Mouse (Mus musculus) midbrain, embryonic 13.5 days (tissue): ENCODE data around the gene Ntpcr. TPM values are rescaled to one million over a fixed set of nuclear protein-coding genes. Genes with fewer than 3 reads are reported as not detected.

ENCODE experiments used
- ATAC-seq: fragments of 200-750 bp; cut with Nextera tagmentation; 2 replicates; pipeline ENCODE4 v1.8.0; 2017; ENCODE audit warnings: mild to moderate bottlenecking, moderate TSS enrichment, moderate library complexity
- H3K27ac ChIP-seq: fragments of 300-500 bp; sonication (generic); 2 replicates; pipeline ENCODE4 v1.5.1; 2015; ENCODE audit warnings: inconsistent platforms, mild to moderate bottlenecking, moderate library complexity
- H3K27me3 ChIP-seq: fragments of 300-500 bp; sonication (generic); 2 replicates; pipeline ENCODE4 v1.6.1; 2015; ENCODE audit warnings: mild to moderate bottlenecking, inconsistent platforms
- H3K36me3 ChIP-seq: fragments of 300-500 bp; sonication (generic); 2 replicates; pipeline ENCODE4 v1.6.1; 2015; ENCODE audit warnings: mild to moderate bottlenecking, inconsistent platforms
- H3K4me1 ChIP-seq: fragments of 300-500 bp; sonication (generic); replicated peaks from 2 replicates; pipeline ENCODE4 v1.6.1; 2015; ENCODE audit warnings: inconsistent platforms
- H3K4me2 ChIP-seq: fragments of 300-500 bp; sonication (generic); replicated peaks from 2 replicates; pipeline ENCODE4 v1.6.1; 2015; ENCODE audit warnings: moderate library complexity, mild to moderate bottlenecking, inconsistent platforms
- H3K4me3 ChIP-seq: fragments of 300-500 bp; sonication (generic); replicated peaks from 2 replicates; pipeline ENCODE4 v1.5.1; 2015; ENCODE audit warnings: mild to moderate bottlenecking, inconsistent platforms
- H3K9ac ChIP-seq: fragments of 300-500 bp; sonication (generic); replicated peaks from 2 replicates; pipeline ENCODE4 v1.6.1; 2015; ENCODE audit warnings: mild to moderate bottlenecking, inconsistent platforms
- H3K9me3 ChIP-seq: fragments of 300-500 bp; sonication (generic); 2 replicates; pipeline ENCODE4 v1.6.1; 2016; ENCODE audit warnings: mild to moderate bottlenecking, inconsistent platforms
- WGBS: fragments of 180-500 bp; shearing (Covaris S2); methylation state at CpG from one replicate; pipeline ENCODE4 v1.1.7; 2015; 5-methylcytosine and 5-hydroxymethylcytosine counted together
- polyA plus RNA-seq: library from polyadenylated mRNA; unstranded; fragments of >200 nt; fragmentation: Nextera tagmentation; extraction: Ambion mirVana; gene quantifications from 2 replicates; pipeline ENCODE4 v1.2.1, GENCODE M21; 2015

The Ntpcr gene
- polyA plus RNA-seq, 1 experiment from 2014 or later = 21.9 TPM

DNA sequence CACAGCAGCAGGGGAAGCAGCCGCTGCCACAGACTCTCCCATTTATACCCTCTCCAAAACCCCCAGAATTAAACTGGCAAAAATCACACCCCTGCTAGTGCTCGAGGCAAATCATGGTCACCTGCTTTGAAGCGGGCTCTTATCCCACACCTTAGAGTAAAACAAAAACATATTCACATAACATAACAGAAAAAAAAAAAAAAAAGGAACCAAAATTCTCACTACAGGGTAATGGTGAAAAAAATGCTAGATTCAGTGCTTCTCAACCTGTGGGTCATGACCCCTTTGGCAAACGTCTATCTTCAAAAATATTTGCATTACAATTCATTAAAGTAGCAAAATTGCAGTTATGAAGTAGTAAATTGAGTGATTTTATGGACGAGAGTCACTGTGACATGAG, 2.8 kb upstream of the Ntpcr start:
- Histone ChIP-seq H3K9ac (no peak overlapping the region), H3K9me3 (no peaks in the 10 kb centered on the region), H3K27ac (no peak overlapping the region), H3K4me1 (no peaks in the 10 kb centered on the region; the same call in 1 of the 2 replicates), H3K27me3 (no peaks in the 10 kb centered on the region), H3K36me3 (no peaks in the 10 kb centered on the region), H3K4me3 (no peak overlapping the region), H3K4me2 (no peak overlapping the region)
- WGBS = 82% methylated on average over 5 of the region's 5 CpGs
- ATAC-seq = no peak

DNA sequence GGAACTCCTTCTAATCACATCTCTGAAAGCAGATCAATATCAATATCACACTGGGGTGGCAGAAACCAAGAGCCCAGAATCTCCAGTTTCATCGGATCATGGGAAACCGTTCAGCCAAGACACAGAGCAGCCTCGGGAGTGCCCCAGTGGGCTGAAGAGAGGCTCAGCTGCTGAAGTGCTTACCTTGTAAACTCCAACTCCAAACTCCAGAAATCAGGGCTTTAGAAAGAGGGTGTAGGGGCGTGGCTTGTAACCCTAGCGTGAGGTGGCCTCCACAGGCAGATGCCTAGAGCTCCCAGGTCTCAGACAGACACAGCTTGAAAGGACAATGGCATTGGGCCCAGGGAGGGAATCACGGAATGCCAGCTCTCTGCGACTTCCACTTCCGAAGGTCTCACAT, 2.0 kb upstream of the Ntpcr start:
- Histone ChIP-seq H3K4me3 (no peak overlapping the region), H3K27ac (no peak overlapping the region), H3K9ac (no peak overlapping the region), H3K36me3 (no peaks in the 10 kb centered on the region), H3K4me2 (no peak overlapping the region), H3K4me1 (no peaks in the 10 kb centered on the region; the same call in 1 of the 2 replicates), H3K9me3 (no peaks in the 10 kb centered on the region), H3K27me3 (no peaks in the 10 kb centered on the region)
- ATAC-seq = no peak
- 56% methylated on average over 8 of the region's 8 CpGs for WGBS

DNA sequence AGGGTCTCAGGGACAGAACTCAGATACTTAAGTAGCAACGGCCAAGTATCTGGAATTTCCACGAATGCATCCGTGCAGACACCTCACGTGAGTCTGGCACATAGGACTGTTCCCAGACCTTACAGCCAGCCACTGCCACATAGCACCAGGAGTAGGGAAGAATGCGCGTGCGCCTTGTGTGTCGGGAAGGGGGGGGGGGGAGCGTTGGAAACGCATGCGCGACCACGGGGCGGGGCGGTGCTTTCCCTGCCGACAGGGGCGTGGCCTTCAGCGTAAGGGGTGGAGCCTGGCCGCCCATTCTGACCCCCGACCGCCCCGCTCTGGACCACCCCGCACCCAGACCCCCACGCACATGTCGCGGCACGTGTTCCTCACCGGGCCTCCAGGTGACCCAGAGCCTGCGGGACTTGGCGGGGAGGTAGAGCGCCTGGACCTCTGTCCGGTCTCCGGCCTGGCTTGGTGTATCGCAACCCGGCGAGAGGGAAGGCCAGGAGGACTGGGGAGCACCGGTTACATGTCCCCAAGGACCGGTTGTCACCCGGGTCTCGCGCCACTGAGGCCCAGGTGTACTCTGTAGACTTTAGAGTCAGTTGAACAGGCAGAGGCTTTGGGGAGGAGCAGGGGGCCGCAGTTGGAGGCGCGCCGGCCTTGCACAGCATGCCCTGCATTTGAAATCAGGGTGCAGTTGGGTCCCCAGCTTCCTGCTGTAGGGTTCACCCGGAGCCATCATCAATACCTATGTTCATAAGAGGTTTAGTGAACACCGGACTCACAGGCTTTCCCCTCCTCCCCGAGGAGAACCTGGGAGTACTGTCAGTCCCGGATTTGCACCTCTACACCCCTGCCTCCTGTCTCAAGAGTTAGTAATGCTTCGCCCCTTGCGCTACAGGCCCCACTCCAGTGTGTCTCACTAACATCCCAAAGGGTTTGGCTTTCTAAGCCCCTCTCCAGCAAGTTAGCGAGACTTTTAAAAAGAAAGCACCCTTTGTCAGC, 4.5 kb downstream of the Ntpcr start:
- 7% methylated on average over 52 of the region's 52 CpGs for WGBS

DNA sequence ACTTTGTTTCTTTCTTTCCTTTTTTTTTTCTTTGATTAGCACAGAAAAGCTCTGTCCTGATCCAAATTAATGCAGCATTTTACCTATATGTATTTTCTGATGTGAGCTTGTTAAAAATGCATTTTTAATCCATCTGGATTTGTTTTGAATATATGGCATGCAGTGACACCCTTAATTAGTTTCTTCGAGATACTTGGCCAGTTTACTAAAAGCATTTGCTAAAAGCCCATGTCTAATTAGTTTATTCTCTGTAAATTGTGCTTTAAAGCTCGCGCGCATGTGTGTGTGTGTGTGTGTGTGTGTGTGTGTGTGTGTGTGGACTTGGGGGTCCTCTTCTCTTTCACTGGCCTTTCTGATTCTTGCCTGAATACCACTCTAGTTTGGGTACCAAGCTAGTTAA, 9.2 kb downstream of the Ntpcr start:
- WGBS = 83% methylated on average over 4 of the region's 4 CpGs
- ATAC-seq = no peak

More for the DNA sequence above, 4.5 kb downstream of the Ntpcr start:
- peak overlapping the region; percentile 85 for H3K4me2 ChIP-seq
- H3K9ac ChIP-seq = peak overlapping the region; percentile 70
- peak overlapping the region; percentile 65 for H3K4me3 ChIP-seq
- no peak overlapping the region for H3K27ac ChIP-seq
- ATAC-seq = peak; percentile 95
- no peaks in the 10 kb centered on the region for H3K27me3 ChIP-seq
- H3K4me1 ChIP-seq = peaks cover 12% of the 10 kb centered on the region
- no peaks in the 10 kb centered on the region for H3K36me3 ChIP-seq
- H3K9me3 ChIP-seq = no peaks in the 10 kb centered on the region

DNA sequence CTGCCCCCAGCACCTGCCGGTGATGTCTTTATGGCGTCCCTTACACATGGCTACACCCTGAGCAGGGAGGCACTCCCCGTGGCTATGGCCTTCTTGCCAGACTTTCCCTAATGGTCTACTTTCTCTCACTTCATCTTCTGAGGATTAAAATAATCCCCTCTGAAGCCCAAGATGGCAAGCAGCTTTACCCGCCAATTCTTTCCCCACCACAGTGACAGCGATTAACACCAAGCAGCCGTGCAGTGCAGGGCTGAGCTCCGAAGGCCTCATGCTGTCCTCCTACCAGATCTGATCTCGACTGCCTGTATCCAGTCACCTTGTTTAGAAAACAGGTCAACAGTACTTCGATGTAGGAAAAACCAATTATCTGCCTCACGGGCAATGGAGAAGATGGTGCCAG, 10.9 kb downstream of the Ntpcr start:
- H3K4me2 ChIP-seq = no peak overlapping the region
- no peaks in the 10 kb centered on the region for H3K9me3 ChIP-seq
- H3K27ac ChIP-seq = no peak overlapping the region
- no peak for ATAC-seq
- 64% methylated on average over 10 of the region's 10 CpGs for WGBS
- H3K36me3 ChIP-seq = no peaks in the 10 kb centered on the region
- H3K9ac ChIP-seq = no peak overlapping the region
- no peaks in the 10 kb centered on the region for H3K27me3 ChIP-seq
- peaks cover 17% of the 10 kb centered on the region for H3K4me1 ChIP-seq
- no peak overlapping the region for H3K4me3 ChIP-seq

More for the DNA sequence above, 9.2 kb downstream of the Ntpcr start:
- no peaks in the 10 kb centered on the region for H3K9me3 ChIP-seq
- peaks cover 25% of the 10 kb centered on the region for H3K4me1 ChIP-seq
- no peak overlapping the region for H3K9ac ChIP-seq
- no peak overlapping the region for H3K27ac ChIP-seq
- H3K4me3 ChIP-seq = no peak overlapping the region
- no peak overlapping the region for H3K4me2 ChIP-seq
- H3K36me3 ChIP-seq = no peaks in the 10 kb centered on the region
- H3K27me3 ChIP-seq = no peaks in the 10 kb centered on the region

DNA sequence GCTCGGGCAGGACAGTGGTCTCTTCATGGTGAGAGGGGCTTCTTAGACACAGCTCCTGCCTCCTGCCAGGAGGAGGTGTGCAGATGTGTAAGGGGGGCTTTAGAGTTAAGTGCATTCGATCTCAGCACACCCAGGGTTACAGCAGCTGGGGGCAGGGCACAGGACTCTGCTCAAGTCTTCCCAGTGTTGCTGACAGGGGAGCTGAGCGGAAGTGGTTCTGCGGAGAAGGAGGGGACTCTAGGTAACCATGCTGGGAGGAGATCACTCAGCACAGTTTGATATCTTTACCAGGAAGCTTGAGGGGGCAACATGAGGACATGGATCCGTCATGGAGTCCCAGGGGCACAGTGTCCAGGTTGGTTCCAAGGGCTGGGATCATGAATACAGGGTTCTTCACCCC, 11.6 kb downstream of the Ntpcr start:
- ATAC-seq = no peak

DNA sequence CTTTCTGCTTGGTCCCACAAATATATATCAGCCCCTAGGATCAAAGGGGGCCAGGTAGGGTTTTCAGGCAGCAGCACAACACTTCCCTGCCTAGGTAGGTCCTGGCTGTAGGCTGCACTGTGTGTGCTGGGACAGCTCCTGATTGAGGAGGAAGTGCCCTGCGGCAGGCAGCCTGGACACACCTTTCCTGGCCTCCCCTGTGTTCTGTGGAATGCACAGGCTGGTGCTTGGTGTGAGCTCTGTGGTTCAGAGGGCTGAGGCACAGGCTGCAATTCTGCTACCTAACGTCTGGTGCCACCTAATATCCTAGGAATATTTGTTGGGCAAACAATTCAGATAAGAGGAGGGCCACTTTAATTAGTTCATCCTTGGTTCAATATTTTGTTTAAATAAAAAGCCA, 12.1 kb downstream of the Ntpcr start:
- Histone ChIP-seq H3K36me3 (no peaks in the 10 kb centered on the region), H3K4me1 (peaks cover 17% of the 10 kb centered on the region), H3K4me2 (no peak overlapping the region), H3K9ac (no peak overlapping the region), H3K4me3 (no peak overlapping the region), H3K27me3 (no peaks in the 10 kb centered on the region), H3K9me3 (no peaks in the 10 kb centered on the region), H3K27ac (no peak overlapping the region)
- WGBS = 77% methylated on average over 2 of the region's 2 CpGs
- no peak for ATAC-seq

More for the DNA sequence above, 11.6 kb downstream of the Ntpcr start:
- no peak overlapping the region for H3K27ac ChIP-seq
- H3K27me3 ChIP-seq = no peaks in the 10 kb centered on the region
- H3K4me2 ChIP-seq = no peak overlapping the region
- H3K36me3 ChIP-seq = no peaks in the 10 kb centered on the region
- no peak overlapping the region for H3K9ac ChIP-seq
- H3K4me1 ChIP-seq = peaks cover 17% of the 10 kb centered on the region
- no peaks in the 10 kb centered on the region for H3K9me3 ChIP-seq
- 74% methylated on average over 5 of the region's 5 CpGs for WGBS
- H3K4me3 ChIP-seq = no peak overlapping the region

DNA sequence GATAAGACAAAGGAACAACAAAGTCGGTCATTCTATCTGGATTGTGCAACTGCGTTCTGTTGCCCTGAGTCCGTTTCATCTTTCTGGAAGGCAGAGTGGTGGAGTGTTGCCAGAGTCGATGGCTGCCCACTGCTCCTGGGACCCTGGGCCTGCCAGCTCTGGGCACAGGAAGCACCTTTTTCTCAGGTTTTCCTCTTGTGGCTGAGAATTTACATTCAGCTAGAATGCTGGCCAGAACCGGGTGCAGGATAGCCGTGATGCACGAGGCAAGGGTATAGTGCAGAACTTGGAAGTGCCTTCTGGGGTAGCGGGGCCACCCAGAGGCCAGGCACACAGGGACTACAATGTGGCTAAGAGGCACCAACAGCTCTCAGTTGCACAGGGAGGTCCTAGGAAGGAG, 12.6 kb downstream of the Ntpcr start:
- Histone ChIP-seq H3K27ac (no peak overlapping the region), H3K9ac (no peak overlapping the region), H3K4me1 (peaks cover 17% of the 10 kb centered on the region), H3K4me2 (no peak overlapping the region), H3K4me3 (no peak overlapping the region), H3K36me3 (no peaks in the 10 kb centered on the region), H3K27me3 (no peaks in the 10 kb centered on the region), H3K9me3 (no peaks in the 10 kb centered on the region)
- 91% methylated on average over 8 of the region's 8 CpGs for WGBS
- ATAC-seq = no peak

DNA sequence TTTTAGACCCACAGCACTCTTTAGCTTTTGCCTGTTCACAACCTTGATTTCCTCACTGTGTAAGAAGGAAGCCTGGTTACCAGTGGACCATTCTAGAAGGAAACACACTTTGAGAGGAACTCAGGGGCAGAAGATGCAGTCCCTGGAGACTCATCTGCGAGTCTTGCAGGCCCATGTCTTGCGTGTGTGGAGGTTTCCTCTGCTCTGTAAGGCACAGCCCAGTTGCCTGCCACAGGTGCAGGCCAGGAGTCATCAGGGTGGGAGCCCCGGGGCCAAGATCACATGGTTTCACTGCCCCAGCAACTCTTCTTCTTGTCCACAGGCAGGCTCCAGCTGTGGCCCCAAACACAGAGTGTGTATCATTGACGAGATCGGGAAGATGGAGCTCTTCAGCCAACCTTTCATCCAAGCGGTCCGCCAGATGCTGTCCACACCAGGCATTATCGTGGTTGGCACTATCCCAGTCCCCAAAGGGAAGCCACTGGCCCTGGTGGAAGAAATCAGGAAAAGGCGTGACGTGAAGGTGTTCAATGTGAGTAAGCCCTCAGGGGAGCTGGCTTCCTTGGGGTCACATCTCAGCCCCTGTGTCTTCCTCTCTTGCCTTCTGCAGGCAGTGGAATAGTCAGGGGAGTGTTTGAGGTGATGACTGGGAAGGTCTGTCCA, 15.3 kb downstream of the Ntpcr start:
- H3K27ac ChIP-seq = no peak overlapping the region
- H3K36me3 ChIP-seq = no peaks in the 10 kb centered on the region
- H3K4me3 ChIP-seq = no peak overlapping the region
- no peaks in the 10 kb centered on the region for H3K27me3 ChIP-seq
- no peaks in the 10 kb centered on the region for H3K9me3 ChIP-seq
- H3K4me1 ChIP-seq = peaks cover 6% of the 10 kb centered on the region
- no peak overlapping the region for H3K4me2 ChIP-seq
- H3K9ac ChIP-seq = no peak overlapping the region
- 90% methylated on average over 10 of the region's 10 CpGs for WGBS
- ATAC-seq = no peak

DNA sequence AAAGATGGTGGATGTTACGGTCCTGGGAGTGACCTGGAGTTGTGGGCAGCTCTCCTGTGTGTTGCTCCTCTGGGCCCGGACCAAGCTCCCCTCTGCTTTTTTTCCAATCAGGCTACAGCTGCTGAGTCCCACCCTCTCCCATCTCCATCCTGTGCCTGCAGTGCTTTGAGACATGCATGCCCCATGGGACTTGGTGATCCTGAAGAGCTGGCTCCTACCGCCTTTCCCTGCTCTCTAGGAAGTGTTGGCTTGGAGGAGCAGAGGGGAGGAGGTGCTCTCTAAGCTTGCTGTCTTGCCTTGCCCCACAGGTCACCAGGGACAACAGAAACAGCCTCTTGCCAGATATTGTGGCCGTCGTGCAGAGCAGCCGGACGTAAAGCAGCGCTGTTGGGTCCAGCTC, 17.6 kb downstream of the Ntpcr start:
- Histone ChIP-seq H3K27ac (no peak overlapping the region), H3K4me3 (no peak overlapping the region), H3K27me3 (no peaks in the 10 kb centered on the region), H3K9ac (no peak overlapping the region), H3K4me1 (peaks cover 8% of the 10 kb centered on the region; the same call in 1 of the 2 replicates), H3K4me2 (no peak overlapping the region), H3K9me3 (no peaks in the 10 kb centered on the region), H3K36me3 (0 out of 2 replicates have a peak, but pooled peaks cover 4% of the 10 kb centered on the region)
- WGBS = 74% methylated on average over 8 of the region's 8 CpGs
- ATAC-seq = no peak

DNA sequence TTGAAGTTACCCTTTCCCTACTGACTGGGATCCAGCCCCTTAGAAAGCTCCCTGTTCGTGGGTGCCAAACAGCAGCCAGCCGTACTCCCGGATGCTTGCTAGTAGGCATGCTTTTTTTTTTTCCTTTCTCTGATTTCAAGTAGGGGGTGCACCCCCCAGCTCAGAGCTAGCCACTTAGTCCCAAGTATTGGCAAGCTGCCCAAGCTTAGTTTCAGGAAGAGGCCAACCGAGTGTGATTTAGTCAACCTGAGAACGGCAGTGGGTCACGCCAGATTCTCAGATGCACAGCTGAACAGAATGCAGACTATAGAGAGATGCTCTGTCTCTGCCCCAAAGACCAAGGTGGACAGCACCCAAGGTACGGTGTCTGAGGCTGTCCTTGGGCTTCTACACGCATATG, 21.1 kb downstream of the Ntpcr start:
- Histone ChIP-seq H3K9me3 (no peaks in the 10 kb centered on the region), H3K4me3 (no peak overlapping the region), H3K27ac (no peak overlapping the region), H3K9ac (no peak overlapping the region), H3K4me1 (peaks cover 8% of the 10 kb centered on the region; the same call in 1 of the 2 replicates), H3K4me2 (no peak overlapping the region), H3K36me3 (peaks cover 12% of the 10 kb centered on the region), H3K27me3 (no peaks in the 10 kb centered on the region)
- WGBS = 74% methylated on average over 8 of the region's 8 CpGs
- ATAC-seq = no peak

DNA sequence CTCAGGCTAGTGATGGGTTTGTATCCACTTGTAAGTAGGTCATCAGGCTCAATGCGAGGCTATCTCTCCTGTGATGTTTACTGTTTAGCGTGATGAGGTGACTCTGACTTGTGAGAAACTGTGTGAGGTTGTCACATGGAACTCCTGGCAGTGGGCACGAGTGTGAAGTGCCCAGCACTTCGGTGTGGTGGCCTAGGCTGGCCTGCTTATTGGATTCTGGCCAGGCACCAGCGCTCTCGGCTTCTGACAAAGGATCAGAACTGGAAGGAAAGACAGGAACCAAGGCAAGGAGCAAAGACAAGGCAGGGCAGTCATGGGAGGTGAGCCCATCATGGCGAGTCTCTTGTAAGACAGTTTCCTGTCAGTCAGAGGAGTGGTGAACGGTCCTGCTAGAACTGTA, 26.1 kb downstream of the Ntpcr start:
- Histone ChIP-seq H3K4me1 (peaks cover 10% of the 10 kb centered on the region; the same call in 1 of the 2 replicates), H3K36me3 (peaks cover 21% of the 10 kb centered on the region), H3K9me3 (no peaks in the 10 kb centered on the region), H3K27ac (no peak overlapping the region), H3K4me3 (no peak overlapping the region), H3K27me3 (no peaks in the 10 kb centered on the region), H3K4me2 (no peak overlapping the region), H3K9ac (no peak overlapping the region)
- no peak for ATAC-seq
- 75% methylated on average over 8 of the region's 8 CpGs for WGBS
